Mouse (Mus musculus) frontal cortex, postnatal 36 days (tissue): Measurements from ENCODE around the gene Zfp69.

Experiments
- DNase-seq, 2 experiments: peaks; one replicate each; pipeline ENCODE4 v3.0.0; 2022; ENCODE audit warnings: low spot score in 2 of 2

Zfp69 gene

DNA sequence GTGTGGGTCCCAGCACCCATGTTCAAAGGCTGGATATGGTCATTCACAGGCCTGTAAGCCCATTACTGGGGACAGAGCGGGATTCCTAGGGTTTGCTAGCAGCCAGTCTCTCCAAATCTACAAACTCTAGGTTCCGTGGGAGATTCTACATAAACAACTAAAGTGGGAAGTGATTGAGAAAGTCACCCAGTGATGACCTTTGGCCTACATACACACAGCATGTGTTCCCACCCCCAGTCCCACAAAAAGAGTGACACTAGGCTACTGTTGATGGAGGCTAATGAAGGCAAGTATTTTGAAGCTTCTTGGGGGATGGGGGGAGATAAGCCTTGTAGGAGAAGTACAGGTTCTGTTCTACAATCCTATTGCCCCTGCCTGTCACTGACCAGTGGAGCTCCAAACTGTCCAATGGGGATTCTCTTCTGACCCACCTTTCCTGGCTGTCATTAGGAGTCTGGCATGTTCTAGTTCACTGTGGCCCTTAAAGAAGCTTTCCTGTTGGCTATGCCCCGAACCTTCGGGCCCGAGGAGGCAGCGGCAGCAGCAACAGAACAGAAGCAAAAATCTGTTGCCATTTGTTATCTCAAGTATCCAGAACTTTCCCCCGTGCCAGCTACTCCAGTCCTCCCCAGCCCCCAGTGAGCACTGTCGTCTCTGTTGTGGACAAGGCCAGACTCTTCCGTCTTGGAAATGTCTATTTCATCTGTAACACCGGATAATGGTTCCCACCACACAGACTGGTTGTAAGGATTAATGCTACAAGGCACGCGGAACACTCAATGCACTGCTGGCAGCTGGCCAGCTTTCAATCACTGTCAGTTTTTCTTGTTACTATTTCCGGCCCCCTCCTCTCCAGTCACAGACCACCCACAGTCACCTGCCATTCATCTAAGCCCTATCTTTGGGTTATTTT, 66.0 kb downstream of the Zfp69 start:
- no peak for DNase-seq

DNA sequence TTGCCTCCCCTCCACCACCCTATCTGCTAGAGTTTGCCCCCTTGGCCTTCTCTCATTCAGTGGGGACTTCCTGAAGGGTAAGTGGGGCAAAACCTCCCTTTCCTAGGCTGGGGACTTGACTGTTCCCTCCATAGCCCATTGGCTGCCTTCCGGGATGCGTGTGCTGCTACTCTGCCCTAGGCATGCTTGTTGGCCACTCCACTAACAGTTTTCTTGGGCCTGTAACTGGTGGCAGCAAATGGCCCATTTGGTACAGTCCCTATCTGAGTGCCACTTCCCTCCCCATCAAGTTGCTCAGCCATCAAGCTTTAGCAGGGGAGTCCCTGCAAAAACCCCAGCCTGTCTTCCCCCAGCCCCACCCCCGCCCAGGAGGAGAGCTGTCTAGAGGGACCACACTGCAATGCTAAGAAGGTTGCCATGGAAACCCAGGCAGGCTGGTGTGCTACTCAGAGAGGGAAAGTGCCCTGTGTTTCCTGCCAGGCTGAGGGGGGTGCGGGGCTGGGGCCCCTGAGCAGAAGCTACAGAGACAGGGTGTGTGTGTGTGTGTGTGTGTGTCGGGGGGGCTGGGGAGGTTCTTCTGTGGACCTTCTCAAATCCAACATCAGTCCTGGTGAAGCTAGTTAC, 69.4 kb downstream of the Zfp69 start:
- DNase-seq, result peak in 1 of 2 experiments; percentile 55

DNA sequence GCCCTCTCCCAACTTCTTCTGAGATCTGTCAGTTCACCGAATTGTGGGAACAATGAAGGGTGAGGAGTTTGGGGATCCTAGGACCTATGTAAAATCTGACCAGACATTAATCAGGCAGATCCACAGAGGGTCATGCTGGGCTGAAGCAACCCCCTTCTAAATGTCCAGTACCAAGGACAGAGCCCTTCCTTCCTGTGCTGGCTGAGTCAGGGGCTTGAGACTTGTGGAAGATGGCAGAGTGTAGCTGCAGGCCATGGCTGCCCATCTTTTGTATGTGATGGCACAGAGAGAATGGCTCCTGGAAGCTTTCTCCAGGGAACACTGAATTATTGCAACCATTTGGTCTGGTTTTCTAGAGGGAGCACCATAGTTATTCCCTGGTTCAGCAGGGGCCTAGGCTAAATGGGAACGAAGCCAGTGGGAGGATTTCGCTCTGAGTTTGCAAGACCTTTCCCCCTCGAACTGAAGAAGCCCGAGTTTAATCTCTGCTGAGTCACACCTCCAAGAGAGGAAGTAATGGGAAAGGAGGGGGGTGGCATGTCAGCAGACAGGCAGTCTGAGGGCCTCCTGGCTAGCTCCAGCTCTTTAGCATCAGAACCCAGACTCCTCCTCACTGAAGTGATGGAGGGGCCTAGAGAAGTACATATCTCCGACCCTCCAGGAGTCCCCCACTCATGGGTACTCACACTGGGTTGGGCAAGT, 70.6 kb downstream of the Zfp69 start:
- DNase-seq, result no peak
